Mouse (Mus musculus): ENCODE measurements at regions not wholly inside any gene's neighbourhood (a gene's known extent, or its start where the extent isn't known, plus 50 kb on each side); places are given as distances from the start of the nearest gene placed in this dataset.

DNA sequence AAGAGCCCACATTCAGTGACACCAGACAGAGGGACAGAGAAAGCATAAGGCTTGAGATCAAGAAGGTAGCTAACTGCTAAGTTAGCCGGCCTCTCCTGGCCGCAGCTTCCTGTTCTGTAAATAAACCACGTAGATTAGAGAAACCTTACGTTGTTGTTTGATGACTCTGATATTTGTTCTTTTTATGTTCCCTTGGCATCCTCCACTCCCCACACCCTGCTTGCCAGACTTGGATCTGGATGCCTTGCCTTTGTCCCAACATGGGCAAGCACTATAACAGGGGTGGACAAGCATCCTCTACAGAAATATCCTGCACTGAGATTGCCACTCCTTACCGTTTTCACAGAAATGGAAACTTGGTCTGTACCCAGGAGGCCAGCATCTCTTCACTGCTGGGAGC is 661.4 kb downstream of the Zfp706 start:
- no peak for DNase-seq

DNA sequence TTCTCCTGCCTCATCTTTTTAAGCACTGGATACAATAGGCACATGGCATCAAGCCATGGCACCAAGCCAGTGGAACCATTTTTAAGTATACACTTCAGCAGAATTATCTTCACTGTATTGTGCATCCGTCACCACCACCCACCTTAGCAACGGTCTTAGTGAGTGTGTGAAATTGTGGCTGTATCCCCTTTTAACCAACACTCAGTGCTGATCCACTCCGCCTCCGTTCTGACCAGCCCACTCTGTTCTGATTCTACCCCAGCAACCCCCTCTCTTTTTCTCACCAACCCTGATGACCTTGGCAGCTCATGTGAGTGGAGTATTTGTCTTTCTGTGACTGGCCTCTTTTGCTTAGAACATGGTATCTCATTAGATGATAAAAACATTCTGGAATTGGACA is 662.2 kb downstream of the Zfp706 start:
- no peak for DNase-seq

GRCm38 (mm10) chr15:36339971-36340550 is 667.5 kb downstream of the Zfp706 start:
- DNase-seq, result no peak

DNA sequence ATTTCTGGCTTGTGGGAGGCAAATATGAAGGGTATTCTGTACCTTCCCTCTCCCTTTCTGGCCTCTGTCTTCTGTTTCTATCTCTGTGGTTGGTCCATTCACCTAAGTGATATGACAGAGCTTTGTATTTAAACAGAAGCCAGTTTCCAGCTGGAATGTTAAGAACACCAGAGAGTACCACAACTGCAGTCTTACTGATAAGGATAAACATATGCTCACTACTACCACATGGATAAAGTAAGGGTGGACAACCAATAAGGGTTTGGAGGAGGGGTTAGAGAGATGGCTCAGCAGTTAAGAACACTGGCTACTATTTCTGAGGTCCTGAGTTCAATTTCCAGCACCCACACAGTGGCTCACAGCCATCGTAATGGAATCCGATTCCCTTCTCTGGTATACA is 668.8 kb downstream of the Zfp706 start:
- DNase-seq, result no peak

- DNase-seq, result no peak
Measured at GRCm38 (mm10) chr15:36336857-36337256, 670.7 kb downstream of the Zfp706 start.

DNA sequence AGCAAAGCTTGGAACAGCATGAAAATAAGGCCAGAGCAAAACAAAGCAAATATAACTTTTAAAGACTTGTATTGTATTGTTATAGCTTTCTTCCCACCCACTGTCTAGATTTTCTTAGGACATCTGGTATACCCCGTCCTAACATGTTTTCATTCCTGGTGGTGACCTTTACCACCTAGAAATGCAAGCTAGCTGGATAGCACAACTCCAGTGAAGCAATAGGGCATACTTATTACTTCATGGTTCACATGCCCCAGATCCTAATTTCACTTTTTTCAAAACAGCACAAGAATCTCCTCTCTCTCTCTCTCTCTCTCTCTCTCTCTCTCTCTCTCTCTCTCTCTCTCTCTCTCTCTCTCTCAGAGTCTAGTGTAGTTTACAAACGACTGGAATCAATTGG is 672.5 kb downstream of the Zfp706 start:
- DNase-seq, result no peak

DNA sequence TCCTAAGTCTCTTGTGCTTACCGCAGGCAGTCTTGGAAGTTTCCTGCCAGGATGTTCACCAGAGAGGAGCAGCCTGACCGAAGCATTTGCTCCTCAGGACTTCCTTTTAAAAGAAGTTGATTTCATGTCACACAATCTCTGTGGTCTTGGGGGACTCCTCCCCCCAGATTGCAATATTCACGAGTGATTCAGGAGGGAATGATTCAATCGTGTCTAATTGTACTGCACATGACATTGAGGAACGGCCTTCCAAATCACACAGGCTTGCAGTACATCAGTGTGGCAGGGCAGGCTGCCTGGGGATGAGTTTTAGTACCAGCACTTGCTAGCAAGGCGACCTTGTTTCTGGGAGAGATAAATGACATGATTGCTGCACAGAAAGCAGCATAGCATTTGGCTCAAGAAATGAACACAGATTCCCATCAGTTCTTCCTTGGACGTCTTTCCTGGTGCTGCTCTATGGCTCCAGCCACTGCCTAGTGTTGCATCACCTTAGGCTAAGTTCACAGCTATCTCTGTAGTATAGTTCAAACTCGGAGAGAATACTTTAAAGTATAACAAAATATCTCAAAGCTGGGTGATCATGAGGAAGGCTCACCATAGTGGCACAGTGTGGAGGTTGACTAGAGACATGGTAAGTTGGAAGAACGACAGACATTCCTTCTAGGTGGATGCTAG is 673.0 kb downstream of the Zfp706 start:
- peak; percentile 83 for DNase-seq

DNA sequence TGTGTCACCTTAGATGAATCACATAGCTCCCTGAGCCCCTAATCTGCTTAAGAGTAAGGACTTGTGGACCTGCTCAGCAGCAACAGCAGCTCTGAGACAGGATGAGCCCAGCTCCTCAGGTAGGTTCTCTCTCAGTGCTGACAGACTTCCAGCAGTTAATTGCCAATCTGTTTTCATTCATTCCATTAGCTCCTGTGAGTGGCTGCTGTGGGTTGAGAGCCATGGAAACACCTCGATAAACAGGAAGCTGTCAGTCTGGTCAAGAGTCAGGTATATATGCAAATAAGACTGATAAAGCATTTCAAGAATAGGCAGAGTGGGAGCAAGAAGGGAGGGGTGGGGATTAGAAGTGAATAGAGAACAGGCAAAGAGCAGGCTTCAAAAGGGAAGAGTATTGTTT is 673.7 kb downstream of the Zfp706 start:
- DNase-seq, result no peak

DNA sequence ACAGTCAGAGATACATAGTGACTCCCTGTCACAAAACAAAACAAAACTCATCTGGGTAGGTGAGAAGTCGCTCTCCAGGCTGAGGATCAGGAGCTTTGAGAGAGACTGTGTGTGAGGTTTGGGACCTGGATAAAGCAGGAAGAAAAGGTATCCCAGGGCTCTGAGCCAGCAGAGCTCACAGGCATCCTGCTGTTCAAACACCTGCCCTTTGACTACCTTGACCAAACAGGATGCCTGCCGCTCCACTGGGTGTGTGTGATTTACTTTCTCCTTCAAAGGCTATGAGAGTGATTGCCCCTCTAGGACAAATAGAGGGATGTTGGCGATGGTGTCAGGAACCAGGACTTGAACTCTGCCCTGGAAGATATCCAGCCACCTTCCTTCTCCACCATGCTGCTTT is 674.3 kb downstream of the Zfp706 start:
- no peak for DNase-seq
